Mouse (Mus musculus): ENCODE results near the gene Il1rl1. TPM values are rescaled to one million over a fixed set of nuclear protein-coding genes. Genes with fewer than 3 reads are reported as not detected.

Il1rl1 gene
- 0.25 and 0.36 TPM in 2 replicates for polyA plus RNA-seq (2012; rRNA removed)

DNA sequence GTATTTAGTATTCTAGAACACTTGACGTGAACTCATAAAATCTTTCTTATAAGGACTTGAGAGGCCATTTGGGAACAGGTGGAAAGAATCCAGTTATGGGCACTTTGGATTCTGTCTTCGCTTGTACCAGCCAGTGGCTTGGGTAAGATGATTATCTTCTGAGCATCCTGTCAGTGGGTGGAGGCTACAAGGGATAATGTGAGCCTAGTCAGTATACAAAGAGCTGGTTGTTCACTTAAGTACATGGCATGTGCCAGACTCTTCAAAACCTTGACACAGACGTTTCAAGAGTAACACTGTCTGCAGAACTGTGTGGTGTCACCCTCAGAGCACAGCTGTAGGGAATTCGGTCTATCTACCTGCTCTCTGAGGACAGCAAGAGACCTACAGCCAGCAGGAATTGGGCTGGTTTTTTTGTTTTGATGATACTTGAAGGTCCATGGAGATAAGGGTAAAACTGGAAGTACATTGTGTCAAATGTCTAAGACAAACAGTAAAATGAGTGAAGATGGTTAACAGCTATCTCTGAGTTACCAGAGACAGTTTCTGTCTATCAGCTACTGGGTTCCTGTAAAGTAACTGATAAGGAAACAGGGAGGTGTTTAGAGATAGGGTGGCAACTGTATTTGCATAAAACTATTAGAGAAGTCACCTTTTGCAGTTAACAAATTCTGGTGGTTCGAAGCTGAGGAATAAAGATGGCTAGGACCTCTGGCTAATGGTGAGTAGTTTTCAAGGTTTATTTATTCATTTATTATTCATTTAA, at the start of gene Il1rl1:
Il1rl1 (plus strand) TSS at position 661 of the 766 bp plus-strand sequence.

DNA sequence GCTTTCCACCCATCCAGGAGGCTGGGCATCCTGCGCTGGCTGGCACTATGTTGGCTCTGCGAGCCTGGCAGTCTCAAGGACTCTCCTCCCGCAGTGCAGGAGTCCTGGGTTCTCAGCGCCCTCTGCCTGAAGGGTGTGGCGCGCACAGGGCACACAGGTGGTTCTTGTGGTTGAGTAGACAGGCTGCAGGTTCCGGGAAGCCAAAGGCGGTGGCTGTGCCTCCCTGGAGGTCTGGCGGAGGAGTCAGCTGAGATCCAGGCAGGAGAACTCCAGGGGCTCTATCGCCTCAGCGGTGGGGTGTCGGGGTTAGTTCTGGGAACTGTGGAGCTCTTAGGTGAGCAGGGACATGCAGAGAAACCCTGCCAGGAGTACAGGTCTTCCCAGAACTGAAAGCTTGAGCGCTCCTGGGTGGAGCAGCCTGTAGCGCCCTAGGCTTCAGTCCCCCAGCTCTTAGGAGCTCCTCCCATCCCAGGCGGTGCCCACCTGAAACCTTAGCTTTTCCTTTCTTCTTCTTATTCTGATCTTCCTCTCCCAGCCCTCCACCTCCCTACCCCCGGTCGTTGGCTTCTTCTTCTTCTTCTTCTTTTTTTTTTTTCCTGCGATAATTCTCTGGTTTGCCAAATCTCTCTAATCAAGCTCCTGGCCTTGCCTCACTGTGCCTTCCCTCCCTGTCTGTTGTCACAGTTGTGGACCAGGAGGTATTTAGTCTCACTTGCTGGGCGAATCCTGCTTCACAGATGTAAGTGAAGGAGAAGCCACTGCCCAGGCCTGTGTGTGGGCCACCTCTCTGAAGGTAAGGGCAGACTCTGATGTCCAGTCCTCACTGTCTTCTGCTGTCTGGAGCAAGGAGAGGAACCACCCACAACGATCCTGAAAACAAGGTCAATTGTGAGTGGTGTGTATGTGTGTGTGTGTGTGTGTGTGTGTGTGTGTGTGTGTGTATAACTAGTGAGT, 36.4 kb downstream of the Il1rl1 start, which contains the start of gene Il18r1:
Il18r1 (plus strand) TSS at position 76 of the 954 bp plus-strand sequence.

Other genes starting within 250 kb of the Il1rl1 start
- 0.69 and 1.6 TPM in 2 replicates for gene Il1r1, start 204.5 kb upstream of the Il1rl1 start, polyA plus RNA-seq (2012; rRNA removed)
- gene Il1rl2, start 105.0 kb upstream of the Il1rl1 start, polyA plus RNA-seq (2012; rRNA removed), result 1.4 and 2.5 TPM in 2 replicates
- gene Il18r1, start 36.0 kb downstream of the Il1rl1 start, polyA plus RNA-seq (2012; rRNA removed), result 0.10 and 0.11 TPM in 2 replicates
- gene Il18rap, start 85.8 kb downstream of the Il1rl1 start, polyA plus RNA-seq (2012; rRNA removed), result 0.15 and 0.21 TPM in 2 replicates
- gene Slc9a4, start 150.5 kb downstream of the Il1rl1 start, polyA plus RNA-seq (2012; rRNA removed), result 0.01 and 0.09 TPM in 2 replicates